Mouse (Mus musculus) limb, embryonic 12.5 days (tissue): ENCODE results near the gene Atg101. TPM values are rescaled to one million over a fixed set of nuclear protein-coding genes. Genes with fewer than 3 reads are reported as not detected.

Experiments
- ATAC-seq: fragments of 200-750 bp; cut with Nextera tagmentation; 2 replicates; pipeline ENCODE4 v1.8.0; 2017; ENCODE audit warnings: low read depth, moderate TSS enrichment; ENCODE audit not compliant: insufficient number of reproducible peaks, insufficient read depth, low FRiP score, low TSS enrichment
- H3K27ac ChIP-seq: fragments of 300-500 bp; sonication (generic); 2 replicates; pipeline ENCODE4 v1.5.1; 2016; ENCODE audit warnings: mild to moderate bottlenecking, moderate library complexity
- H3K27me3 ChIP-seq: fragments of 300-500 bp; sonication (generic); 2 replicates; pipeline ENCODE4 v1.6.1; 2016; ENCODE audit warnings: mild to moderate bottlenecking, moderate library complexity
- H3K36me3 ChIP-seq: fragments of 300-500 bp; sonication (generic); 2 replicates; pipeline ENCODE4 v1.6.1; 2016; ENCODE audit warnings: mild to moderate bottlenecking, moderate library complexity
- H3K4me1 ChIP-seq: fragments of 300-500 bp; sonication (generic); replicated peaks from 2 replicates; pipeline ENCODE4 v1.6.1; 2016
- H3K4me2 ChIP-seq: fragments of 300-500 bp; sonication (generic); 2 replicates; pipeline ENCODE4 v1.6.1; 2016; ENCODE audit warnings: mild to moderate bottlenecking, moderate library complexity
- H3K4me3 ChIP-seq: fragments of 300-500 bp; sonication (generic); replicated peaks from 2 replicates; pipeline ENCODE4 v1.5.1; 2016; ENCODE audit warnings: mild to moderate bottlenecking
- H3K9ac ChIP-seq: fragments of 300-500 bp; sonication (generic); replicated peaks from 2 replicates; pipeline ENCODE4 v1.6.1; 2016; ENCODE audit warnings: mild to moderate bottlenecking, moderate library complexity
- H3K9me3 ChIP-seq: fragments of 300-500 bp; sonication (generic); 2 replicates; pipeline ENCODE4 v1.6.1; 2016; ENCODE audit warnings: mild to moderate bottlenecking, moderate library complexity
- WGBS: fragments of 180-500 bp; shearing (Covaris S2); methylation state at CpG from one replicate; pipeline ENCODE4 v1.1.7; 2016; 5-methylcytosine and 5-hydroxymethylcytosine counted together
- polyA plus RNA-seq: library from polyadenylated mRNA; unstranded; fragments of >200 nt; fragmentation: Nextera tagmentation; extraction: Ambion mirVana; gene quantifications from 2 replicates; pipeline ENCODE4 v1.2.1, GENCODE M21; 2016

Atg101 gene
- polyA plus RNA-seq, 1 experiment from 2014 or later = 67.4 TPM

- no peak for ATAC-seq
- WGBS = 76% methylated on average over 3 of the region's 3 CpGs
- Histone ChIP-seq H3K27me3 (no peaks in the 10 kb centered on the region), H3K4me3 (no peak overlapping the region), H3K27ac (no peak overlapping the region), H3K4me1 (peaks cover 9% of the 10 kb centered on the region), H3K36me3 (no peaks in the 10 kb centered on the region), H3K4me2 (no peak overlapping the region), H3K9ac (no peak overlapping the region), H3K9me3 (no peaks in the 10 kb centered on the region)
Measured at GRCm38 (mm10) chr15:101302201-101302600, 18.1 kb downstream of the Atg101 start.

DNA sequence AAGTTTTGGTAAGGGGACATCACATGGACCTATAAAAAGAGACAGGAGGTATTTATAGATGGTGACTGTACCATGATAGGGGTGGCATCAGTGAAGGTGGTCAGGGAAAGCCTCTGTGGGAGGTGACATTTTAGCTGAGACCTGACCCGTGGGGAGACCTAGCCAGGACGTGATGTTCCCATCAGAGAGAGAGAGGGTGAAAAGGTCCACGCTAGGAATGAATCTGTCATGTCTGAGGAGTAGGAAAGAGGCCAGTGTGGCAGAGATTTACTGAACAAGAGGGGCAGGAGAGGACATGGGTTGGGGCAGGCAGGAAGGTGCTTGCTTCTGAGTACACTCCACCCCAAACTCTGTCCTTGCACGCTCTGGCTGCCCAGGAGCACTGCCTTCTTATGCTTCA, 19.8 kb downstream of the Atg101 start:
- ATAC-seq = no peak
- no peak overlapping the region for H3K4me2 ChIP-seq
- no peak overlapping the region for H3K4me3 ChIP-seq
- no peaks in the 10 kb centered on the region for H3K36me3 ChIP-seq
- no peaks in the 10 kb centered on the region for H3K9me3 ChIP-seq
- H3K27me3 ChIP-seq = no peaks in the 10 kb centered on the region
- peaks cover 5% of the 10 kb centered on the region for H3K4me1 ChIP-seq
- WGBS = 86% methylated on average over 4 of the region's 4 CpGs
- H3K27ac ChIP-seq = no peak overlapping the region
- H3K9ac ChIP-seq = no peak overlapping the region

GRCm38 (mm10) chr15:101306459-101306858, 22.4 kb downstream of the Atg101 start:
- no peak overlapping the region for H3K27ac ChIP-seq
- no peak for ATAC-seq
- H3K4me3 ChIP-seq = no peak overlapping the region
- no peak overlapping the region for H3K9ac ChIP-seq
- no peaks in the 10 kb centered on the region for H3K27me3 ChIP-seq
- H3K36me3 ChIP-seq = no peaks in the 10 kb centered on the region
- WGBS = 88% methylated on average over 4 of the region's 4 CpGs
- H3K4me2 ChIP-seq = no peak overlapping the region
- H3K4me1 ChIP-seq = peaks cover 16% of the 10 kb centered on the region
- H3K9me3 ChIP-seq = no peaks in the 10 kb centered on the region

DNA sequence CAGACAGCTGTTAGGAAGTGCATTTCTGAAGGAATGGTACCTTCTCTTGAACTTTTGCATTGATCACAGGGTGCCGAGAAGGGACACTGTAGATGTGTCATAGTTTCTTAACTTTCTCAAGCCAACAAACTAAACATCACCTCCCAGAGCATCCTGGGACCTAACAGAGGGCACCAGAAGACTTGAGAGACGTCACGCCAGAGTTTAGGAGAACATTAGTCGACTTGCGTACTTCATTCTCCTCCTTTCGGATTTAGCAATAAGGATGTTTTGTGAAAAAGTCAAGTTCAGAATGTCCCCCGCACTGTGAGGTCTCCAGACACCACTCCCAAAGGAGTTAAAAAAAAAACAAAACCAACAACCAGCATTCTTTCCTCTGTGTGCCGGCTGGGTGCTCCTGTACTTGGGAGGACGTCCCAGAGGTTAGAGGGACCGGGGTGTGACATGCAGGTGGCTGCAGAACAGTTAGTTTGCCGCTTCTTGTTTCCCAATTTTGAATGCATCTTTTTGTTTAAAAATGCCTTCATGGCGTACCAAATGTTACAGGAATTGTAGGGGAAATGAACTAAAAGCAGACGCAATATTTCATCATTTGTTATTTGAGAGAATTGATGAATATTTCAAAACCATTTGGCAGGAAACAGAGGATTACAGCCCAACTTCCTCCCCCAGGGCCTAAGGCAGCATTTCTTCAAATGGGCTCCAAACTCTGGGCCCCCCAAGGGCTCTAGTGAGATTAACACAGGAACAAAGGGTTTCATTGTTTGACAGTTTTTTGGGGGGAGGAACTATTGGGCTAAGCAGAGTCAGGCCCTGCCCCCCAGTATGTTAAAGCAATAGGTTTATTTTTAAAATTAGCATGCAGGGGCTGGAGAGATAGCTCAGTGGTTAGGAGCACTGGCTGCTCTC, 24.6 kb downstream of the Atg101 start:
- WGBS = 61% methylated on average over 13 of the region's 13 CpGs
- peak overlapping the region; percentile 64 for H3K27ac ChIP-seq
- no peak for ATAC-seq

GRCm38 (mm10) chr15:101309493-101309892, 25.4 kb downstream of the Atg101 start:
- Histone ChIP-seq H3K36me3 (no peaks in the 10 kb centered on the region), H3K9me3 (no peaks in the 10 kb centered on the region), H3K4me3 (no peak overlapping the region), H3K4me1 (peaks cover 16% of the 10 kb centered on the region), H3K27ac (0 out of 2 replicates have a peak overlapping the region, but pooled peaks have one; percentile 17), H3K9ac (no peak overlapping the region), H3K27me3 (no peaks in the 10 kb centered on the region), H3K4me2 (no peak overlapping the region)
- ATAC-seq = no peak
- 42% methylated on average over 5 of the region's 5 CpGs for WGBS

More for the DNA sequence above, 24.6 kb downstream of the Atg101 start:
- Histone ChIP-seq H3K4me2 (no peak overlapping the region), H3K9ac (no peak overlapping the region), H3K4me1 (peaks cover 16% of the 10 kb centered on the region), H3K4me3 (no peak overlapping the region), H3K9me3 (no peaks in the 10 kb centered on the region), H3K36me3 (no peaks in the 10 kb centered on the region), H3K27me3 (no peaks in the 10 kb centered on the region)

DNA sequence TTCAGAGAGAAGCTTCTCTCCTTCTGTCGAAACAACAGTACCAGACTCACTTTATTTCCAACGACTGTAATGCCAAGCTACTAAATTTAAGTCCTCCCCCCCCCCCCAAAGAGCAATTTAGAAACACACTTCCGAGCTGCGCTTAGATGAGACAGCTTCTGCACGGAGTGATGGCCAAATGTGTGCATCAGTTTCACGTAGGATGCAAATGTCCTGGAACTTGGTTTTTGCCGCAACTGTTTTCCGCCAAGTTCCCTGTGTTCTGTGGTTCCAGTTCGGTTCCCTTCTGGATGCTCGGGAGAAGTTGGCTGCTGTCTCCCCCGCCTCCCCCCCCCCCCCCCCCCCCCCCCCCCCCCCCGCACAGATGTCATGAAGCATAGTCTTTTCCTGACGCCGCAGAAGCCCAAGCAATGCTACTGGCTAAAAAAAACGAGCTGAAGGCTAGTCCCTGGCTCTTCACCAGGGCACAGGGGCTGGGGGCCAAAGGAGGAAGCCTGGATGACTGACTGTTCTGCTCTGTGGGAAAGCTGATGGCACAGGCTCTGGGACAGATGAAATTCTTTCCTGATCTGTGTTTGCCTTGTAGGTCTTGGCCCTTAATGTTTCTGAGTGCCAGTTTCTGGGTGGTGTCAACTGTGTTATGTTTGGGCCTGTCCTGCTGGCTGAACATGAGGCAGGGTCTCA, 27.2 kb downstream of the Atg101 start:
- Histone ChIP-seq H3K27ac (no peak overlapping the region), H3K4me2 (no peak overlapping the region), H3K27me3 (no peaks in the 10 kb centered on the region), H3K9ac (no peak overlapping the region), H3K4me1 (peaks cover 22% of the 10 kb centered on the region), H3K36me3 (no peaks in the 10 kb centered on the region), H3K4me3 (no peak overlapping the region), H3K9me3 (no peaks in the 10 kb centered on the region)
- WGBS = 65% methylated on average over 13 of the region's 15 CpGs
- ATAC-seq = no peak

DNA sequence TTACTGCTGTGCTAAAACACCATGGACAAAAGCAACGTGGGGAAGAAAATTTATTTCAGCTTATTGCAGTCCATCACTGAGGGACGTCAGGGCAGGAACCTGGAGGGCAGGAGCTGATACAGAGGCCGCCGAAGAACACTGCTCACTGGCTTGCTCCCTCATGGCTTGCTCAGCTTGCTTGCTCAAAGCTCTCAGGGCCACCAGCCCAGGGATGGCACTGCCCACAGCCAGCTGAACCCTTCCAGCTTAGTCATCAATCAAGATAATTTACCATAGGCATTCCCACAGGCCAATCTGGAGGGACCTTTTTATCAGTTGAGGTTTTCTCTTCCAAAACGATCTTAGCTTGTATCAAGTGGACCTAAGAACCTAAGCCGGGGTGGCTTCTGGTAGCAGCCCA, 27.9 kb downstream of the Atg101 start:
- Histone ChIP-seq H3K4me1 (peaks cover 30% of the 10 kb centered on the region), H3K4me2 (no peak overlapping the region), H3K27ac (no peak overlapping the region), H3K9me3 (no peaks in the 10 kb centered on the region), H3K4me3 (no peak overlapping the region), H3K9ac (no peak overlapping the region), H3K36me3 (no peaks in the 10 kb centered on the region), H3K27me3 (no peaks in the 10 kb centered on the region)
- WGBS = 76% methylated on average over 6 of the region's 6 CpGs
- ATAC-seq = no peak

GRCm38 (mm10) chr15:101315378-101315777, 31.3 kb downstream of the Atg101 start:
- no peak overlapping the region for H3K4me3 ChIP-seq
- H3K36me3 ChIP-seq = no peaks in the 10 kb centered on the region
- H3K9ac ChIP-seq = no peak overlapping the region
- 0 out of 2 replicates have a peak overlapping the region, but pooled peaks have one; percentile 43 for H3K4me2 ChIP-seq
- H3K27ac ChIP-seq = no peak overlapping the region
- 90% methylated on average over 4 of the region's 4 CpGs for WGBS
- peaks cover 31% of the 10 kb centered on the region for H3K4me1 ChIP-seq
- no peak for ATAC-seq
- H3K9me3 ChIP-seq = no peaks in the 10 kb centered on the region
- H3K27me3 ChIP-seq = no peaks in the 10 kb centered on the region

GRCm38 (mm10) chr15:101315832-101316231, 31.8 kb downstream of the Atg101 start:
- no peak overlapping the region for H3K9ac ChIP-seq
- H3K4me1 ChIP-seq = peaks cover 32% of the 10 kb centered on the region
- H3K9me3 ChIP-seq = no peaks in the 10 kb centered on the region
- H3K27ac ChIP-seq = no peak overlapping the region
- 2% methylated on average over 11 of the region's 11 CpGs for WGBS
- H3K4me3 ChIP-seq = no peak overlapping the region; the same call in 1 of the 2 replicates
- peak; percentile 67 for ATAC-seq
- no peaks in the 10 kb centered on the region for H3K27me3 ChIP-seq
- peak overlapping the region; percentile 43 for H3K4me2 ChIP-seq
- H3K36me3 ChIP-seq = no peaks in the 10 kb centered on the region

- Histone ChIP-seq H3K4me3 (no peak overlapping the region; the same call in 1 of the 2 replicates), H3K36me3 (no peaks in the 10 kb centered on the region), H3K27ac (0 out of 2 replicates have a peak overlapping the region, but pooled peaks have one; percentile 17), H3K9ac (no peak overlapping the region), H3K4me2 (peak overlapping the region; percentile 43), H3K9me3 (no peaks in the 10 kb centered on the region), H3K4me1 (peaks cover 38% of the 10 kb centered on the region), H3K27me3 (no peaks in the 10 kb centered on the region)
- peak; percentile 17; the same call in 1 of the 2 replicates for ATAC-seq
- 67% methylated on average over 13 of the region's 13 CpGs for WGBS
Measured at GRCm38 (mm10) chr15:101316279-101316912, 32.3 kb downstream of the Atg101 start.
